Mouse (Mus musculus): ENCODE results near the gene Dync1i2. TPM values are rescaled to one million over a fixed set of nuclear protein-coding genes. Genes with fewer than 3 reads are reported as not detected.

Dync1i2 gene
- total RNA-seq (2023), result 63.9 TPM

GRCm38 (mm10) chr2:71211591-71212359 lies at the start of gene Dync1i2:
Gene Dync1i2, plus strand, starts transcription at chr2:71211706.

Other genes starting within 250 kb of the Dync1i2 start
- gene Dcaf17, start 156.4 kb upstream of the Dync1i2 start, total RNA-seq (2023), result 21.3 TPM
- 30.1 TPM for gene Mettl8, start 156.1 kb upstream of the Dync1i2 start, total RNA-seq (2023)
- 1.2 TPM for gene Cybrd1, start 93.8 kb upstream of the Dync1i2 start, total RNA-seq (2023)
- gene Slc25a12, start 156.0 kb downstream of the Dync1i2 start, total RNA-seq (2023), result 64.9 TPM
- gene Hat1, start 177.3 kb downstream of the Dync1i2 start, total RNA-seq (2023), result 22.4 TPM
- 29.0 TPM for gene Metap1d, start 241.6 kb downstream of the Dync1i2 start, total RNA-seq (2023)

All from CD4-positive naive resting alpha-beta T cell, adult 57 days (primary cell).